Mouse (Mus musculus) neural tube, embryonic 13.5 days (tissue): Measurements from ENCODE around the gene Fam124a. TPM values are rescaled to one million over a fixed set of nuclear protein-coding genes. Genes with fewer than 3 reads are reported as not detected.
"Not testable (repeated sequence)": the region's sequence is repeated elsewhere in the genome, so short reads cannot be mapped to it uniquely, and the experiment has no call there.

Experiments used
- ATAC-seq: fragments of 200-750 bp; cut with Nextera tagmentation; 2 replicates; pipeline ENCODE4 v1.8.0; 2017; ENCODE audit warnings: low read depth, mild to moderate bottlenecking, moderate TSS enrichment, moderate library complexity
- H3K27ac ChIP-seq: fragments of 300-500 bp; sonication (generic); replicated peaks from 2 replicates; pipeline ENCODE4 v1.5.1; 2015; ENCODE audit warnings: moderate library complexity, mild to moderate bottlenecking, inconsistent platforms
- H3K27me3 ChIP-seq: fragments of 300-500 bp; sonication (generic); 2 replicates; pipeline ENCODE4 v1.6.1; 2015; ENCODE audit warnings: mild to moderate bottlenecking, inconsistent platforms
- H3K36me3 ChIP-seq: fragments of 300-500 bp; sonication (generic); 2 replicates; pipeline ENCODE4 v1.6.1; 2015; ENCODE audit warnings: mild to moderate bottlenecking, inconsistent platforms
- H3K4me1 ChIP-seq: fragments of 300-500 bp; sonication (generic); replicated peaks from 2 replicates; pipeline ENCODE4 v1.6.1; 2015; ENCODE audit warnings: inconsistent platforms
- H3K4me2 ChIP-seq: fragments of 300-500 bp; sonication (generic); 2 replicates; pipeline ENCODE4 v1.6.1; 2015; ENCODE audit warnings: inconsistent platforms, mild to moderate bottlenecking, moderate library complexity
- H3K4me3 ChIP-seq: fragments of 300-500 bp; sonication (generic); 2 replicates; pipeline ENCODE4 v1.5.1; 2015; ENCODE audit warnings: mild to moderate bottlenecking, inconsistent platforms
- H3K9ac ChIP-seq: fragments of 300-500 bp; sonication (generic); 2 replicates; pipeline ENCODE4 v1.6.1; 2015; ENCODE audit warnings: moderate library complexity, mild to moderate bottlenecking, inconsistent platforms
- H3K9me3 ChIP-seq: fragments of 300-500 bp; sonication (generic); 2 replicates; pipeline ENCODE4 v1.6.1; 2016; ENCODE audit warnings: inconsistent platforms
- WGBS: fragments of 180-500 bp; shearing (Covaris S2); methylation state at CpG from one replicate; pipeline ENCODE4 v1.1.7; 2015; 5-methylcytosine and 5-hydroxymethylcytosine counted together
- polyA plus RNA-seq: library from polyadenylated mRNA; unstranded; fragments of >200 nt; fragmentation: Nextera tagmentation; extraction: Ambion mirVana; gene quantifications from 2 replicates; pipeline ENCODE4 v1.2.1, GENCODE M21; 2015

Fam124a gene
- polyA plus RNA-seq, 1 experiment from 2014 or later, result 35.1 TPM

- no peak overlapping the region for H3K27ac ChIP-seq
- no peak for ATAC-seq
- peaks cover 32% of the 10 kb centered on the region for H3K4me1 ChIP-seq
- WGBS, result 77% methylated on average over 5 of the region's 5 CpGs
- peaks cover 12% of the 10 kb centered on the region; the same call in 1 of the 2 replicates for H3K27me3 ChIP-seq
- H3K4me3 ChIP-seq, result no peak overlapping the region
- no peaks in the 10 kb centered on the region for H3K36me3 ChIP-seq
- H3K9me3 ChIP-seq, result no peaks in the 10 kb centered on the region
- H3K4me2 ChIP-seq, result no peak overlapping the region
- no peak overlapping the region for H3K9ac ChIP-seq
Measured at GRCm38 (mm10) chr14:62553786-62554185, 1.8 kb upstream of the Fam124a start.

GRCm38 (mm10) chr14:62555840-62556810 is 588 bp downstream of the Fam124a start:
- H3K9ac ChIP-seq, result peak overlapping the region; percentile 79
- no peaks in the 10 kb centered on the region for H3K36me3 ChIP-seq
- H3K27me3 ChIP-seq, result peaks cover 12% of the 10 kb centered on the region; the same call in 1 of the 2 replicates
- ATAC-seq, result peak; percentile 84
- H3K4me3 ChIP-seq, result peak overlapping the region; percentile 61
- H3K27ac ChIP-seq, result peak overlapping the region; percentile 84
- peaks cover 45% of the 10 kb centered on the region for H3K4me1 ChIP-seq
- 9% methylated on average over 38 of the region's 38 CpGs for WGBS
- H3K9me3 ChIP-seq, result no peaks in the 10 kb centered on the region
- H3K4me2 ChIP-seq, result peak overlapping the region; percentile 66

GRCm38 (mm10) chr14:62557111-62557510 is 1.6 kb downstream of the Fam124a start:
- H3K9ac ChIP-seq, result no peak overlapping the region
- peak overlapping the region; percentile 66 for H3K4me2 ChIP-seq
- peaks cover 12% of the 10 kb centered on the region; the same call in 1 of the 2 replicates for H3K27me3 ChIP-seq
- H3K9me3 ChIP-seq, result no peaks in the 10 kb centered on the region
- H3K27ac ChIP-seq, result no peak overlapping the region
- H3K36me3 ChIP-seq, result no peaks in the 10 kb centered on the region
- ATAC-seq, result no peak
- peaks cover 50% of the 10 kb centered on the region for H3K4me1 ChIP-seq
- WGBS, result 87% methylated on average over 3 of the region's 3 CpGs
- peak overlapping the region; percentile 61 for H3K4me3 ChIP-seq

GRCm38 (mm10) chr14:62561875-62562748 is 6.6 kb downstream of the Fam124a start:
- no peaks in the 10 kb centered on the region for H3K9me3 ChIP-seq
- peaks cover 42% of the 10 kb centered on the region for H3K4me1 ChIP-seq
- no peak overlapping the region for H3K9ac ChIP-seq
- H3K4me3 ChIP-seq, result no peak overlapping the region
- H3K4me2 ChIP-seq, result no peak overlapping the region
- no peaks in the 10 kb centered on the region for H3K27me3 ChIP-seq
- H3K27ac ChIP-seq, result no peak overlapping the region
- no peak for ATAC-seq
- 53% methylated on average over 17 of the region's 17 CpGs for WGBS
- H3K36me3 ChIP-seq, result 0 out of 2 replicates have a peak, but pooled peaks cover 3% of the 10 kb centered on the region

GRCm38 (mm10) chr14:62563679-62564078 is 8.1 kb downstream of the Fam124a start:
- H3K36me3 ChIP-seq, result 0 out of 2 replicates have a peak, but pooled peaks cover 3% of the 10 kb centered on the region
- peaks cover 28% of the 10 kb centered on the region for H3K4me1 ChIP-seq
- no peaks in the 10 kb centered on the region for H3K9me3 ChIP-seq
- no peak for ATAC-seq
- no peaks in the 10 kb centered on the region for H3K27me3 ChIP-seq
- H3K4me2 ChIP-seq, result no peak overlapping the region
- H3K4me3 ChIP-seq, result no peak overlapping the region
- 66% methylated on average over 7 of the region's 7 CpGs for WGBS
- H3K27ac ChIP-seq, result no peak overlapping the region
- H3K9ac ChIP-seq, result no peak overlapping the region

GRCm38 (mm10) chr14:62566821-62567220 is 11.3 kb downstream of the Fam124a start, which contains the start of gene Gm4131:
Gene Gm4131 (minus strand): TSS chr14:62566921.
- H3K9me3 ChIP-seq, H3K9ac ChIP-seq, H3K4me3 ChIP-seq, H3K4me2 ChIP-seq, ATAC-seq, H3K36me3 ChIP-seq, H3K27ac ChIP-seq, H3K27me3 ChIP-seq: not testable (repeated sequence)
- H3K4me1 ChIP-seq, result peaks cover 18% of the 10 kb centered on the region
- WGBS, result 56% methylated on average over 9 of the region's 9 CpGs

- H3K4me3 ChIP-seq, result no peak overlapping the region
- 91% methylated on average over 5 of the region's 5 CpGs for WGBS
- no peak overlapping the region for H3K27ac ChIP-seq
- no peak overlapping the region for H3K4me2 ChIP-seq
- H3K27me3 ChIP-seq, result no peaks in the 10 kb centered on the region
- ATAC-seq, result no peak
- no peaks in the 10 kb centered on the region for H3K9me3 ChIP-seq
- H3K9ac ChIP-seq, result no peak overlapping the region
- H3K4me1 ChIP-seq, result peaks cover 13% of the 10 kb centered on the region
- H3K36me3 ChIP-seq, result 0 out of 2 replicates have a peak, but pooled peaks cover 2% of the 10 kb centered on the region
Measured at GRCm38 (mm10) chr14:62569463-62569862, 13.9 kb downstream of the Fam124a start.

GRCm38 (mm10) chr14:62570299-62570698 is 14.8 kb downstream of the Fam124a start:
- peaks cover 14% of the 10 kb centered on the region for H3K4me1 ChIP-seq
- H3K9ac ChIP-seq, result no peak overlapping the region
- 34% methylated on average over 4 of the region's 4 CpGs for WGBS
- no peaks in the 10 kb centered on the region for H3K9me3 ChIP-seq
- H3K36me3 ChIP-seq, result no peaks in the 10 kb centered on the region
- no peak overlapping the region for H3K4me2 ChIP-seq
- ATAC-seq, result no peak
- H3K27ac ChIP-seq, result no peak overlapping the region
- H3K4me3 ChIP-seq, result no peak overlapping the region
- H3K27me3 ChIP-seq, result no peaks in the 10 kb centered on the region

GRCm38 (mm10) chr14:62573454-62573853 is 17.9 kb downstream of the Fam124a start:
- Histone ChIP-seq H3K4me2 (no peak overlapping the region), H3K4me3 (no peak overlapping the region), H3K27me3 (no peaks in the 10 kb centered on the region), H3K27ac (no peak overlapping the region), H3K9me3 (no peaks in the 10 kb centered on the region), H3K36me3 (no peaks in the 10 kb centered on the region), H3K4me1 (peaks cover 14% of the 10 kb centered on the region), H3K9ac (no peak overlapping the region)
- ATAC-seq, result no peak
- 14% methylated on average over 2 of the region's 3 CpGs for WGBS

GRCm38 (mm10) chr14:62574906-62575305 is 19.4 kb downstream of the Fam124a start:
- Histone ChIP-seq H3K9ac (no peak overlapping the region), H3K27ac (no peak overlapping the region), H3K4me3 (no peak overlapping the region), H3K4me2 (no peak overlapping the region), H3K36me3 (no peaks in the 10 kb centered on the region), H3K9me3 (no peaks in the 10 kb centered on the region), H3K27me3 (no peaks in the 10 kb centered on the region), H3K4me1 (peaks cover 9% of the 10 kb centered on the region; the same call in 1 of the 2 replicates)
- WGBS, result 53% methylated on average over 6 of the region's 6 CpGs
- no peak for ATAC-seq

GRCm38 (mm10) chr14:62575862-62576261 is 20.3 kb downstream of the Fam124a start:
- no peak overlapping the region for H3K4me2 ChIP-seq
- no peak for ATAC-seq
- H3K36me3 ChIP-seq, result no peaks in the 10 kb centered on the region
- H3K9me3 ChIP-seq, result no peaks in the 10 kb centered on the region
- no peak overlapping the region for H3K4me3 ChIP-seq
- no peak overlapping the region for H3K9ac ChIP-seq
- H3K27me3 ChIP-seq, result no peaks in the 10 kb centered on the region
- WGBS, result 81% methylated on average over 8 of the region's 8 CpGs
- H3K27ac ChIP-seq, result no peak overlapping the region
- peaks cover 9% of the 10 kb centered on the region; the same call in 1 of the 2 replicates for H3K4me1 ChIP-seq

GRCm38 (mm10) chr14:62580945-62581344 is 25.4 kb downstream of the Fam124a start:
- Histone ChIP-seq H3K4me1 (peaks cover 44% of the 10 kb centered on the region), H3K4me2 (no peak overlapping the region), H3K36me3 (no peaks in the 10 kb centered on the region), H3K27me3 (no peaks in the 10 kb centered on the region), H3K9me3 (no peaks in the 10 kb centered on the region), H3K27ac (no peak overlapping the region), H3K9ac (no peak overlapping the region), H3K4me3 (no peak overlapping the region)
- 86% methylated on average over 3 of the region's 3 CpGs for WGBS
- no peak for ATAC-seq
